In the genomic region with DNA sequence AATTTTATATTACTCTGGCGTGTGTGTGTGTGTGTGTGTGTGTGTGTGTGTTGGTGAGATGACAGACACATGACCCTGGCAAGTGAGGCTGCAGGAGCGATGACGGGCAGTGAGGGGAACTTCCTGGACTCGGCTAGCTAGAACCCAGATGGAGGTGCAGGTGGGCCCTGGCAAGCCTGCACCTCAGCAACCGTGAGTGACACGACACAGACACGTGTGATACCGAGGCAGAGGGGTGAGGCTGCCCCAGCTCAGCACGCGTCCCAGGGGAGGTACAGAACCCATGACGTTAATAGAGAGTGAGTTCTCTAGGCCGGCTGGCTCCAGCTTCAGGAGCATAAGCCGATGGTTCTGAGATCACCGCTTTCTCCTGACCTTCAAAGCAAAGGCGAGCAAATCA, we compare ENCODE assay signal across 15 mouse cellular contexts.
"Had no signal": no experiment of that assay in that cellular context is flagged by ENCODE, and none has a peak within 500 bp of the region (broad histone marks: within the 10 kb centered on the region; RNA-seq: fewer than 3 reads in every experiment).

No protein-coding gene starts in this region.

- ATAC-seq: liver, postnatal 0 days; lung, postnatal 0 days; midbrain, embryonic 13.5 days; midbrain, embryonic 15.5 days had no signal

- DNase-seq: liver, postnatal 0 days; lung, adult 2 months; lung, postnatal 14 days; lung, postnatal 36 days; retina, postnatal 1 day; right cerebral cortex, adult 18-20 months; right cerebral cortex, postnatal 25 days; right cerebral cortex, postnatal 4 days; spleen, adult 18-20 months; thymus, adult 2 months; thymus, postnatal 25 days; thymus, postnatal 4 days had no signal
